Mouse (Mus musculus): Measurements from ENCODE around the gene Tdgf1.

Gene Tdgf1

GRCm38 (mm10) chr9:110914631-110915236, 31.2 kb downstream of the Tdgf1 start:
- DNase-seq (ENCODE audit: low spot score) = no peak

- no peak for DNase-seq (ENCODE audit: low spot score)
Observed at GRCm38 (mm10) chr9:110909371-110909967, 36.5 kb downstream of the Tdgf1 start.

- no peak for DNase-seq (ENCODE audit: low spot score)
Observed at GRCm38 (mm10) chr9:110908631-110909016, 37.3 kb downstream of the Tdgf1 start.

GRCm38 (mm10) chr9:110907838-110908630, 37.9 kb downstream of the Tdgf1 start:
- no peak for DNase-seq (ENCODE audit: low spot score)

- no peak for DNase-seq (ENCODE audit: low spot score)
Observed at GRCm38 (mm10) chr9:110907201-110907837, 38.6 kb downstream of the Tdgf1 start.

GRCm38 (mm10) chr9:110902271-110902670, 43.7 kb downstream of the Tdgf1 start:
- no peak for DNase-seq (ENCODE audit: low spot score)

- no peak for DNase-seq (ENCODE audit: low spot score)
Observed at GRCm38 (mm10) chr9:110901204-110901603, 44.8 kb downstream of the Tdgf1 start.

GRCm38 (mm10) chr9:110899451-110900008, 46.4 kb downstream of the Tdgf1 start:
- DNase-seq (ENCODE audit: low spot score) = no peak

- DNase-seq (ENCODE audit: low spot score) = no peak
Observed at GRCm38 (mm10) chr9:110896595-110896994, 49.4 kb downstream of the Tdgf1 start.

- no peak for DNase-seq (ENCODE audit: low spot score)
Observed at GRCm38 (mm10) chr9:110895994-110896393, 50.0 kb downstream of the Tdgf1 start.

GRCm38 (mm10) chr9:110895507-110895906, 50.5 kb downstream of the Tdgf1 start:
- no peak for DNase-seq (ENCODE audit: low spot score)

- DNase-seq (ENCODE audit: low spot score) = no peak
Observed at GRCm38 (mm10) chr9:110893429-110893828, 52.5 kb downstream of the Tdgf1 start.

- DNase-seq (ENCODE audit: low spot score) = no peak
Observed at GRCm38 (mm10) chr9:110892552-110892951, 53.4 kb downstream of the Tdgf1 start.

- no peak for DNase-seq (ENCODE audit: low spot score)
Observed at GRCm38 (mm10) chr9:110891077-110891828, 54.7 kb downstream of the Tdgf1 start.

GRCm38 (mm10) chr9:110890026-110890783, 55.8 kb downstream of the Tdgf1 start:
- DNase-seq (ENCODE audit: low spot score) = no peak
